26 mouse cellular contexts compared by ENCODE assay signal in the genomic region with DNA sequence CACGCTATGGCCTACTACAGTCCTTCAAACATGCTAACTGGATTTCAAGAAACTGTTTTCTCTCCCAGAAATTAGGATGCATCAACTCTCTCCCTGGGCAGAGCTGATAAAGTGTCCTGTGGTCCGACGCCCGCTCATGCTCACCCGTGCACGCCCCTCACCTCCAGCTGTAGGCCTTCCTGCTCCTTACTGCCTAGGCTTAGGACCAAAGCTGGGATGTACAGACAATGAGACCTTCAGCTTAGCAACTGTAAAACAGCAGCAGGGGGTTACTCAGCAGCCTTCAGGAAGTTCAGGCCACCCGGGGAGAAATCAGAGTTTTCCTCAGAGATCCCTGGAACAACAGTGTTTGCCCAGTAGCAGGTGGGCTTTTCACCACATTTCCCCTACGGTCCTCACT. TPM values are rescaled to one million over a fixed set of nuclear protein-coding genes. Genes with fewer than 3 reads are reported as not detected.
DNase-seq lines count a peak whose midpoint lies in the region; ATAC-seq and TF ChIP-seq lines count a peak whose summit lies in the region.
"Had no signal": no experiment of that assay in that cellular context is flagged by ENCODE, and none has a peak within 500 bp of the region (broad histone marks: within the 10 kb centered on the region; RNA-seq: fewer than 3 reads in every experiment).

No protein-coding gene starts in this region.

- in situ Hi-C loops in ES-E14 (cut with MboI; ENCODE audit: low sequenced_read_pairs in 2 of 2, unreplicated experiment in 2 of 2), result no loop called here

- no peak overlapping the region for H3K4me3 ChIP-seq in heart, embryonic 12.5 days
- H3K4me3 ChIP-seq in ES-Bruce4 (ENCODE audit: low read depth, low read length) (no peak overlapping the region), ES-E14 (ENCODE audit: insufficient read depth in 1 of 2, low read depth in 1 of 2, low read length in 2 of 2, poor library complexity in 1 of 2, severe bottlenecking in 1 of 2) (no peak overlapping the region)
- no peak overlapping the region for H3K4me3 ChIP-seq in forebrain, postnatal 0 days (ENCODE audit: low read depth, low read length)
- H3K4me3 ChIP-seq: embryonic facial prominence, embryonic 10.5 days; embryonic facial prominence, embryonic 12.5 days; forebrain, embryonic 13.5 days; forebrain, embryonic 15.5 days had no signal

- WGBS in heart, embryonic 12.5 days, result 42% methylated on average over 8 of the region's 8 CpGs
- 41% methylated on average over 8 of the region's 8 CpGs for WGBS in forebrain, postnatal 0 days

- H3K27me3 ChIP-seq in heart, embryonic 12.5 days (replicated peaks), result 0 out of 2 replicates have a peak, but pooled peaks cover 3% of the 10 kb centered on the region
- H3K27me3 ChIP-seq in ES-Bruce4 (ENCODE audit: control insufficient read depth, insufficient read depth, low read length, poor library complexity, severe bottlenecking), result no peaks in the 10 kb centered on the region
- H3K27me3 ChIP-seq in forebrain, postnatal 0 days (ENCODE audit: insufficient read depth, low read length), result no peaks in the 10 kb centered on the region
- H3K27me3 ChIP-seq: CH12.LX; embryonic facial prominence, embryonic 12.5 days; forebrain, embryonic 13.5 days; forebrain, embryonic 15.5 days; Patski had no signal

- no peaks in the 10 kb centered on the region for H3K9me3 ChIP-seq in heart, embryonic 12.5 days (replicated peaks)
- no peaks in the 10 kb centered on the region for H3K9me3 ChIP-seq in ES-Bruce4 (replicated peaks; ENCODE audit: control insufficient read depth, insufficient read depth, low read length, poor library complexity, severe bottlenecking)
- no peaks in the 10 kb centered on the region for H3K9me3 ChIP-seq in ES-E14 (ENCODE audit: control insufficient read depth, insufficient read depth, low read depth, low read length)
- no peaks in the 10 kb centered on the region for H3K9me3 ChIP-seq in forebrain, postnatal 0 days (ENCODE audit: low read length)
- H3K9me3 ChIP-seq: embryonic facial prominence, embryonic 10.5 days; embryonic facial prominence, embryonic 12.5 days; forebrain, embryonic 13.5 days; forebrain, embryonic 15.5 days had no signal

- peak; percentile 87 for TF ChIP-seq EP300 in ES-Bruce4 (IDR thresholded peaks at IDR 0.05; ENCODE audit: insufficient read depth, low read depth, low read length)

- H3K9ac ChIP-seq in heart, embryonic 12.5 days, result no peak overlapping the region
- H3K9ac ChIP-seq in ES-Bruce4 (ENCODE audit: low read depth, poor library complexity, severe bottlenecking) (no peak overlapping the region), ES-E14 (ENCODE audit: insufficient read depth, low read depth, low read length, poor library complexity, severe bottlenecking) (no peak overlapping the region)
- H3K9ac ChIP-seq in forebrain, postnatal 0 days, result no peak overlapping the region
- H3K9ac ChIP-seq: embryonic facial prominence, embryonic 12.5 days; forebrain, embryonic 13.5 days; forebrain, embryonic 15.5 days had no signal

- no peak overlapping the region for H3K4me2 ChIP-seq in heart, embryonic 12.5 days
- no peak overlapping the region for H3K4me2 ChIP-seq in forebrain, postnatal 0 days (ENCODE audit: low read depth)
- H3K4me2 ChIP-seq: embryonic facial prominence, embryonic 12.5 days; forebrain, embryonic 13.5 days; forebrain, embryonic 15.5 days had no signal

- no peaks in the 10 kb centered on the region for H3K36me3 ChIP-seq in heart, embryonic 12.5 days
- H3K36me3 ChIP-seq in ES-Bruce4 (ENCODE audit: control insufficient read depth, insufficient read depth, low read length, poor library complexity, severe bottlenecking) (no peaks in the 10 kb centered on the region), ES-E14 (ENCODE audit: control insufficient read depth, insufficient read depth, low read length, poor library complexity, severe bottlenecking) (no peaks in the 10 kb centered on the region; the same call in 1 of the 2 replicates)
- no peaks in the 10 kb centered on the region for H3K36me3 ChIP-seq in forebrain, postnatal 0 days (ENCODE audit: insufficient read depth)
- H3K36me3 ChIP-seq: embryonic facial prominence, embryonic 10.5 days; embryonic facial prominence, embryonic 12.5 days; forebrain, embryonic 15.5 days had no signal

- DNase-seq in heart, adult 11 months, result peak; percentile 40
- no peak for DNase-seq in ES-E14 (ENCODE audit: low read depth, low spot score)
- DNase-seq in ZHBTc4 (ENCODE audit: low read depth, low spot score), result peak; percentile 53
- no peak for DNase-seq in forebrain, postnatal 0 days
- no peak for DNase-seq in cerebellum, adult 8-10 months
- DNase-seq: adrenal gland, adult 2 months; adrenal gland, postnatal 10 days; adrenal gland, postnatal 25 days; B cell, adult 2 months; cerebellum, adult 11 months; cerebellum, adult 18-20 months; cerebellum, adult 9-10 months; cerebellum, postnatal 10 days; cerebellum, postnatal 25 days had no signal

- no peak for TF ChIP-seq POLR2A in ES-Bruce4 (IDR thresholded peaks at IDR 0.05; ENCODE audit: insufficient read depth, low read length)

- H3K27ac ChIP-seq in heart, embryonic 12.5 days (ENCODE audit: poor library complexity, severe bottlenecking), result no peak overlapping the region
- H3K27ac ChIP-seq in ES-Bruce4 (ENCODE audit: insufficient read depth, low read length) (peak overlapping the region; percentile 87), ES-E14 (ENCODE audit: insufficient read depth, low read depth, low read length, poor library complexity, severe bottlenecking) (peak overlapping the region; percentile 49)
- no peak overlapping the region for H3K27ac ChIP-seq in forebrain, postnatal 0 days (ENCODE audit: low read depth, low read length)
- H3K27ac ChIP-seq: embryonic facial prominence, embryonic 10.5 days; embryonic facial prominence, embryonic 12.5 days; forebrain, embryonic 13.5 days; forebrain, embryonic 15.5 days had no signal

- ATAC-seq in heart, embryonic 12.5 days (ENCODE audit: insufficient number of reproducible peaks, low FRiP score), result no peak
- ATAC-seq in forebrain, postnatal 0 days, result no peak
- ATAC-seq: CD4-positive, CD25-positive, alpha-beta regulatory T cell, adult 4 months; forebrain, embryonic 13.5 days; forebrain, embryonic 15.5 days had no signal

- no peaks in the 10 kb centered on the region for H3K4me1 ChIP-seq in heart, embryonic 12.5 days (replicated peaks)
- H3K4me1 ChIP-seq in ES-Bruce4 (ENCODE audit: control insufficient read depth, insufficient read depth, low read length) (peaks cover 2% of the 10 kb centered on the region), ES-E14 (ENCODE audit: control insufficient read depth in 2 of 2, insufficient read depth in 2 of 2, low read length in 2 of 2, poor library complexity in 1 of 2) (peaks cover 2 to 13% of the 10 kb centered on the region in 2 experiments; a peak in 2 of 4 replicates)
- no peaks in the 10 kb centered on the region for H3K4me1 ChIP-seq in forebrain, postnatal 0 days (ENCODE audit: insufficient read depth)
- H3K4me1 ChIP-seq: embryonic facial prominence, embryonic 12.5 days; forebrain, embryonic 15.5 days had no signal

- TF ChIP-seq CTCF in ES-Bruce4 (IDR thresholded peaks at IDR 0.05; ENCODE audit: low read depth, low read length), result no peak
- TF ChIP-seq CTCF in forebrain, postnatal 0 days (IDR thresholded peaks at IDR 0.05; ENCODE audit: low read depth), result no peak

TF ChIP-seq in ES-E14, 5 proteins besides CTCF, POLR2A, EP300 and RAD21:
- TF ChIP-seq CHD2 (IDR thresholded peaks at IDR 0.05; ENCODE audit: low read depth, low read length) (no peak), HCFC1 (IDR thresholded peaks at IDR 0.05; ENCODE audit: borderline replicate concordance, insufficient read depth, low read length) (no peak), MAFK (IDR thresholded peaks at IDR 0.05; ENCODE audit: insufficient read depth, low read depth, low read length) (no peak), ZNF384 (IDR thresholded peaks at IDR 0.05; ENCODE audit: low read depth, low read length) (no peak), ZC3H11A (IDR thresholded peaks at IDR 0.05; ENCODE audit: borderline replicate concordance, low read depth, low read length) (no peak)
TF ChIP-seq in ES-E14: peak in this region for 0.

RNA-seq across cellular contexts. Expression of a gene that starts 37.1 kb away (rescaled TPM):
- 0.11 and 0.13 TPM in 2 replicates for polyA plus RNA-seq in heart, embryonic 12.5 days (2016; fragmentation: Nextera tagmentation; extraction: Ambion mirVana)
- 0.33 TPM in 1 of 2 replicates, not detected in the other for polyA plus RNA-seq in ES-Bruce4 (2011; ENCODE audit: insufficient read depth, insufficient read length, low read depth, missing spikeins)
- total RNA-seq in ES-E14 (2012; rRNA removed), result 1.7 and 1.8 TPM in 2 replicates
- 6.9 and 7.9 TPM in 2 replicates for total RNA-seq in forebrain, postnatal 0 days (2014; rRNA removed)
- polyA plus RNA-seq in forebrain, postnatal 0 days (2015; fragmentation: Nextera tagmentation; extraction: Ambion mirVana), result 3.3 and 4.5 TPM in 2 replicates
- total RNA-seq: CH12.LX, MEL had no signal
- polyA plus RNA-seq: CD4-positive, CD25-positive, alpha-beta regulatory T cell, adult 4 months; embryonic facial prominence, embryonic 14.5 days; forebrain, embryonic 11.5 days; Patski had no signal

Comparison
In these comparisons a context has a peak if more than half of its experiments do, and no peak if none do; other contexts are left out.
1. DNase-seq: peak in heart, adult 11 months (single experiment) and ZHBTc4 (single experiment); none in ES-E14 (single experiment), forebrain, postnatal 0 days (single experiment) and cerebellum, adult 8-10 months (single experiment).
2. H3K27ac ChIP-seq: peak in ES-Bruce4 (single experiment) and ES-E14 (single experiment); none in heart, embryonic 12.5 days (single experiment) and forebrain, postnatal 0 days (single experiment).